Mouse (Mus musculus): ENCODE measurements at regions not wholly inside any gene's neighbourhood (a gene's known extent, or its start where the extent isn't known, plus 50 kb on each side); places are given as distances from the start of the nearest gene placed in this dataset.

- no peak overlapping the region for H3K9ac ChIP-seq (ENCODE audit: insufficient read depth, low read depth, low read length, poor library complexity, severe bottlenecking)
- TF ChIP-seq CHD2 (IDR thresholded peaks at IDR 0.05; ENCODE audit: low read depth, low read length) (no peak), ZC3H11A (IDR thresholded peaks at IDR 0.05; ENCODE audit: borderline replicate concordance, low read depth, low read length) (no peak), ZNF384 (IDR thresholded peaks at IDR 0.05; ENCODE audit: low read depth, low read length) (no peak), MAFK (IDR thresholded peaks at IDR 0.05; ENCODE audit: insufficient read depth, low read depth, low read length) (no peak), HCFC1 (IDR thresholded peaks at IDR 0.05; ENCODE audit: borderline replicate concordance, insufficient read depth, low read length) (no peak)
- DNase-seq (ENCODE audit: low read depth, low spot score) = no peak
- H3K36me3 ChIP-seq (ENCODE audit: control insufficient read depth, insufficient read depth, low read length, poor library complexity, severe bottlenecking) = no peaks in the 10 kb centered on the region
- in situ Hi-C loops (cut with MboI; ENCODE audit: low sequenced_read_pairs in 2 of 2, unreplicated experiment in 2 of 2) = no loop called here
- H3K4me1 ChIP-seq (ENCODE audit: control insufficient read depth in 2 of 2, insufficient read depth in 2 of 2, low read length in 2 of 2, poor library complexity in 1 of 2) = no peaks in the 10 kb centered on the region
- H3K4me3 ChIP-seq (ENCODE audit: insufficient read depth in 1 of 2, low read depth in 1 of 2, low read length in 2 of 2, poor library complexity in 1 of 2, severe bottlenecking in 1 of 2) = no peak overlapping the region
- no peaks in the 10 kb centered on the region for H3K9me3 ChIP-seq (ENCODE audit: control insufficient read depth, insufficient read depth, low read depth, low read length)
- H3K27ac ChIP-seq (ENCODE audit: insufficient read depth, low read depth, low read length, poor library complexity, severe bottlenecking) = no peak overlapping the region
Observed at GRCm38 (mm10) chr13:106669665-106670064, 267.1 kb downstream of the Ipo11 start.

GRCm38 (mm10) chr13:106662195-106662594 lies 274.6 kb downstream of the Ipo11 start:
- TF ChIP-seq ZNF384 (IDR thresholded peaks at IDR 0.05; ENCODE audit: low read depth, low read length) (no peak), CHD2 (IDR thresholded peaks at IDR 0.05; ENCODE audit: low read depth, low read length) (no peak), ZC3H11A (IDR thresholded peaks at IDR 0.05; ENCODE audit: borderline replicate concordance, low read depth, low read length) (no peak), HCFC1 (IDR thresholded peaks at IDR 0.05; ENCODE audit: borderline replicate concordance, insufficient read depth, low read length) (no peak), MAFK (IDR thresholded peaks at IDR 0.05; ENCODE audit: insufficient read depth, low read depth, low read length) (no peak)
- DNase-seq (ENCODE audit: low read depth, low spot score) = no peak
- in situ Hi-C loops (cut with MboI; ENCODE audit: low sequenced_read_pairs in 2 of 2, unreplicated experiment in 2 of 2) = no loop called here
- no peaks in the 10 kb centered on the region for H3K36me3 ChIP-seq (ENCODE audit: control insufficient read depth, insufficient read depth, low read length, poor library complexity, severe bottlenecking)
- H3K4me3 ChIP-seq (ENCODE audit: insufficient read depth in 1 of 2, low read depth in 1 of 2, low read length in 2 of 2, poor library complexity in 1 of 2, severe bottlenecking in 1 of 2) = no peak overlapping the region
- H3K9ac ChIP-seq (ENCODE audit: insufficient read depth, low read depth, low read length, poor library complexity, severe bottlenecking) = no peak overlapping the region
- H3K4me1 ChIP-seq (ENCODE audit: control insufficient read depth in 2 of 2, insufficient read depth in 2 of 2, low read length in 2 of 2, poor library complexity in 1 of 2) = no peaks in the 10 kb centered on the region
- no peaks in the 10 kb centered on the region for H3K9me3 ChIP-seq (ENCODE audit: control insufficient read depth, insufficient read depth, low read depth, low read length)
- H3K27ac ChIP-seq (ENCODE audit: insufficient read depth, low read depth, low read length, poor library complexity, severe bottlenecking) = no peak overlapping the region

DNA sequence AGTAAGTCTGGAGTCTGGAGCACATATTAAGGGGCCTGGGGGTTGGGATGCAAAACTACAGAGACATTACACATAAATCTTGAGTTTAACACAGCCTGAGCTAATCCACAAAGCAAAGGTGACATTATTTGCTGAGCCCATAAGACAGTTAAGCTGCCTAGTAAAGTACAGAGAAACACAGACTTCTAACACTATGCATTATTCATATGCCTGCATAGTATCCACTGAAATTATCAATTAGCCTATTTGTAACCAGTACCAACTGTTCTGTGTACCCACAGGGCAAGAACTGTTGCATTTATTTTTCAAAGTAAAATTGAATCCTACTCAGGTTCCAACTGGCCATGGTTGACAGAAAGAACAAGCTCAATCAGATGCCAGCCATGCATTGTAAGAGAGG lies 287.4 kb downstream of the Ipo11 start:
- in situ Hi-C loops (cut with MboI; ENCODE audit: low sequenced_read_pairs in 2 of 2, unreplicated experiment in 2 of 2) = no loop called here
- no peak overlapping the region for H3K27ac ChIP-seq (ENCODE audit: insufficient read depth, low read depth, low read length, poor library complexity, severe bottlenecking)

GRCm38 (mm10) chr13:106643302-106643975 lies 293.3 kb downstream of the Ipo11 start:
- no peak overlapping the region for H3K27ac ChIP-seq (ENCODE audit: insufficient read depth, low read depth, low read length, poor library complexity, severe bottlenecking)
- H3K4me1 ChIP-seq (ENCODE audit: control insufficient read depth in 2 of 2, insufficient read depth in 2 of 2, low read length in 2 of 2, poor library complexity in 1 of 2) = no peaks in the 10 kb centered on the region
- H3K36me3 ChIP-seq (ENCODE audit: control insufficient read depth, insufficient read depth, low read length, poor library complexity, severe bottlenecking) = no peaks in the 10 kb centered on the region
- TF ChIP-seq MAFK (IDR thresholded peaks at IDR 0.05; ENCODE audit: insufficient read depth, low read depth, low read length) (no peak), ZC3H11A (IDR thresholded peaks at IDR 0.05; ENCODE audit: borderline replicate concordance, low read depth, low read length) (no peak), HCFC1 (IDR thresholded peaks at IDR 0.05; ENCODE audit: borderline replicate concordance, insufficient read depth, low read length) (no peak), ZNF384 (IDR thresholded peaks at IDR 0.05; ENCODE audit: low read depth, low read length) (no peak), CHD2 (IDR thresholded peaks at IDR 0.05; ENCODE audit: low read depth, low read length) (no peak)
- DNase-seq (ENCODE audit: low read depth, low spot score) = no peak
- no peak overlapping the region for H3K9ac ChIP-seq (ENCODE audit: insufficient read depth, low read depth, low read length, poor library complexity, severe bottlenecking)
- no peak overlapping the region for H3K4me3 ChIP-seq (ENCODE audit: insufficient read depth in 1 of 2, low read depth in 1 of 2, low read length in 2 of 2, poor library complexity in 1 of 2, severe bottlenecking in 1 of 2)
- in situ Hi-C loops (cut with MboI; ENCODE audit: low sequenced_read_pairs in 2 of 2, unreplicated experiment in 2 of 2) = no loop called here
- no peaks in the 10 kb centered on the region for H3K9me3 ChIP-seq (ENCODE audit: control insufficient read depth, insufficient read depth, low read depth, low read length)

More for the DNA sequence above, 287.4 kb downstream of the Ipo11 start:
- Histone ChIP-seq H3K9ac (ENCODE audit: insufficient read depth, low read depth, low read length, poor library complexity, severe bottlenecking) (no peak overlapping the region), H3K4me1 (ENCODE audit: control insufficient read depth in 2 of 2, insufficient read depth in 2 of 2, low read length in 2 of 2, poor library complexity in 1 of 2) (no peaks in the 10 kb centered on the region), H3K9me3 (ENCODE audit: control insufficient read depth, insufficient read depth, low read depth, low read length) (no peaks in the 10 kb centered on the region), H3K4me3 (ENCODE audit: insufficient read depth in 1 of 2, low read depth in 1 of 2, low read length in 2 of 2, poor library complexity in 1 of 2, severe bottlenecking in 1 of 2) (no peak overlapping the region), H3K36me3 (ENCODE audit: control insufficient read depth, insufficient read depth, low read length, poor library complexity, severe bottlenecking) (no peaks in the 10 kb centered on the region)
- TF ChIP-seq MAFK (IDR thresholded peaks at IDR 0.05; ENCODE audit: insufficient read depth, low read depth, low read length) = no peak
- TF ChIP-seq ZC3H11A (IDR thresholded peaks at IDR 0.05; ENCODE audit: borderline replicate concordance, low read depth, low read length) = no peak
- no peak for TF ChIP-seq CHD2 (IDR thresholded peaks at IDR 0.05; ENCODE audit: low read depth, low read length)
- TF ChIP-seq ZNF384 (IDR thresholded peaks at IDR 0.05; ENCODE audit: low read depth, low read length) = no peak
- no peak for TF ChIP-seq HCFC1 (IDR thresholded peaks at IDR 0.05; ENCODE audit: borderline replicate concordance, insufficient read depth, low read length)
- DNase-seq (ENCODE audit: low read depth, low spot score) = no peak

Measured in ES-E14 (cell line).